Mouse (Mus musculus) monocyte, adult 5-6 weeks (primary cell): Measurements from ENCODE around the gene Ndrg2. TPM values are rescaled to one million over a fixed set of nuclear protein-coding genes. Genes with fewer than 3 reads are reported as not detected.
A peak's percentile ranks its signal among the peaks of the same experiment; 100 is the strongest.
"Not testable (repeated sequence)": the region's sequence is repeated elsewhere in the genome, so short reads cannot be mapped to it uniquely, and the experiment has no call there.

ENCODE experiments used
- ATAC-seq: fragments of 153-309, 156-312 bp; replicated peaks from 2 replicates; pipeline ENCODE4 v1.8.0; 2017; ENCODE audit warnings: mild to moderate bottlenecking; ENCODE audit not compliant: low TSS enrichment, insufficient number of reproducible peaks, severe bottlenecking, poor library complexity, low FRiP score
- total RNA-seq: library from RNA; stranded (forward); fragments of 200-1000, 200-491, 200-594 nt; gene quantifications from 3 replicates; pipeline ENCODE4 v1.2.3, GENCODE M21; 2017

Ndrg2 gene
- 0.43 to 9.4 TPM (median 1.3 TPM) in 3 replicates for total RNA-seq

- 0 out of 2 replicates have a peak, but pooled peaks have one; percentile 18 for ATAC-seq
These were observed at the start of gene Ndrg2 for GRCm38 (mm10) chr14:51913960-51914762. Gene Ndrg2 (minus strand): TSS chr14:51914158.

- ATAC-seq, result no peak
These were observed 46.4 kb upstream of the Ndrg2 start for GRCm38 (mm10) chr14:51960316-51960715.

- no peak for ATAC-seq
These were observed 29.4 kb upstream of the Ndrg2 start for GRCm38 (mm10) chr14:51943336-51943735.

- ATAC-seq, result 0 out of 2 replicates have a peak, but pooled peaks have one; percentile 43
These were observed 28.3 kb upstream of the Ndrg2 start for GRCm38 (mm10) chr14:51942236-51942635.

GRCm38 (mm10) chr14:51941577-51941976, 27.6 kb upstream of the Ndrg2 start:
- ATAC-seq, result no peak

GRCm38 (mm10) chr14:51940944-51941560, 27.1 kb upstream of the Ndrg2 start:
- peak; percentile 68; the same call in 1 of the 2 replicates for ATAC-seq

- no peak for ATAC-seq
These were observed 25.0 kb upstream of the Ndrg2 start for GRCm38 (mm10) chr14:51939005-51939404.

GRCm38 (mm10) chr14:51932092-51933020, 18.4 kb upstream of the Ndrg2 start:
- no peak for ATAC-seq

GRCm38 (mm10) chr14:51930824-51931223, 16.9 kb upstream of the Ndrg2 start:
- ATAC-seq, result no peak

GRCm38 (mm10) chr14:51929968-51930367, 16.0 kb upstream of the Ndrg2 start:
- no peak for ATAC-seq

GRCm38 (mm10) chr14:51929309-51929943, 15.5 kb upstream of the Ndrg2 start:
- no peak for ATAC-seq

GRCm38 (mm10) chr14:51926930-51927329, 13.0 kb upstream of the Ndrg2 start:
- not testable (repeated sequence) for ATAC-seq

- ATAC-seq, result no peak
These were observed 9.5 kb upstream of the Ndrg2 start for GRCm38 (mm10) chr14:51923492-51923891.

- no peak for ATAC-seq
These were observed 9.0 kb upstream of the Ndrg2 start for GRCm38 (mm10) chr14:51922910-51923309.

GRCm38 (mm10) chr14:51922571-51922865, 8.6 kb upstream of the Ndrg2 start, which contains the start of gene Rnase13:
Gene Rnase13 (minus strand): TSS chr14:51922773.
- ATAC-seq, result no peak

- ATAC-seq, result no peak
These were observed 8.0 kb upstream of the Ndrg2 start for GRCm38 (mm10) chr14:51921759-51922570.

- no peak for ATAC-seq
These were observed 5.0 kb upstream of the Ndrg2 start for GRCm38 (mm10) chr14:51918966-51919365.

GRCm38 (mm10) chr14:51918125-51918524, 4.2 kb upstream of the Ndrg2 start, which contains the start of gene Tppp2:
Gene Tppp2 (plus strand): TSS chr14:51918425.
- ATAC-seq, result no peak
